8 mouse cellular contexts compared by ENCODE assay signal in genomic region chr19:25622291-25623251, GRCm38 (mm10). TPM values are rescaled to one million over a fixed set of nuclear protein-coding genes. Genes with fewer than 3 reads are reported as not detected.
DNase-seq lines count a peak whose midpoint lies in the region; ATAC-seq and TF ChIP-seq lines count a peak whose summit lies in the region.

No protein-coding gene starts in this region.

- peak overlapping the region; percentile 63 for H3K4me2 ChIP-seq in limb, embryonic 13.5 days (replicated peaks)
- H3K4me2 ChIP-seq in midbrain, embryonic 12.5 days (replicated peaks), result peak overlapping the region; percentile 52

- no peak overlapping the region for H3K9ac ChIP-seq in limb, embryonic 13.5 days
- H3K9ac ChIP-seq in midbrain, embryonic 12.5 days (replicated peaks), result peak overlapping the region; percentile 41; the same call in 1 of the 2 replicates

- ATAC-seq in limb, embryonic 13.5 days (ENCODE audit: low FRiP score, low read depth), result peak; percentile 57; the same call in 1 of the 2 replicates
- peak; percentile 62 for ATAC-seq in midbrain, embryonic 12.5 days (ENCODE audit: low FRiP score, low read depth)
- no peak for ATAC-seq in inflammation-experienced regulatory T-cells, adult 6 months

- peak; percentile 66 for TF ChIP-seq CTCF in small intestine, adult 2 months (IDR thresholded peaks at IDR 0.05; ENCODE audit: extremely low read depth, insufficient read length, insufficient replicate concordance, low read depth, low read length)

- H3K27ac ChIP-seq in limb, embryonic 13.5 days, result no peak overlapping the region
- no peak overlapping the region for H3K27ac ChIP-seq in midbrain, embryonic 12.5 days (replicated peaks)
- H3K27ac ChIP-seq in small intestine, adult 2 months (ENCODE audit: insufficient read depth, low read depth, low read length), result no peak overlapping the region

- no peaks in the 10 kb centered on the region for H3K4me1 ChIP-seq in limb, embryonic 13.5 days
- peaks cover 6% of the 10 kb centered on the region for H3K4me1 ChIP-seq in midbrain, embryonic 12.5 days
- H3K4me1 ChIP-seq in small intestine, adult 2 months (ENCODE audit: control insufficient read depth, insufficient read depth, insufficient read length, low read length), result no peaks in the 10 kb centered on the region

- H3K9me3 ChIP-seq in limb, embryonic 13.5 days, result no peaks in the 10 kb centered on the region
- no peaks in the 10 kb centered on the region for H3K9me3 ChIP-seq in midbrain, embryonic 12.5 days

- peak overlapping the region; percentile 34 for H3K4me3 ChIP-seq in limb, embryonic 13.5 days
- peak overlapping the region; percentile 30 for H3K4me3 ChIP-seq in midbrain, embryonic 12.5 days
- peak overlapping the region; percentile 10; the same call in 1 of the 2 replicates for H3K4me3 ChIP-seq in small intestine, adult 2 months (ENCODE audit: low read depth, low read length)

- TF ChIP-seq POLR2A in small intestine, adult 2 months (IDR thresholded peaks at IDR 0.05; ENCODE audit: low read depth, low read length), result no peak

- no peaks in the 10 kb centered on the region for H3K36me3 ChIP-seq in limb, embryonic 13.5 days
- H3K36me3 ChIP-seq in midbrain, embryonic 12.5 days, result no peaks in the 10 kb centered on the region
- H3K36me3 ChIP-seq in small intestine, adult 2 months (ENCODE audit: control insufficient read depth, insufficient read depth, low read length), result no peaks in the 10 kb centered on the region

- WGBS in limb, embryonic 13.5 days, result 33% methylated on average over 54 of the region's 54 CpGs
- 34% methylated on average over 54 of the region's 54 CpGs for WGBS in midbrain, embryonic 12.5 days
- WGBS in small intestine, adult 2 months, result 28% methylated on average over 54 of the region's 54 CpGs

- DNase-seq in adrenal gland, adult 8-10 months, result peak; percentile 19
- peak; percentile 86 for DNase-seq in embryo, embryonic 11 days
- peak; percentile 51 to 79 for DNase-seq in heart, adult 18-20 months
- peak; percentile 38 for DNase-seq in kidney, adult 11 months

- H3K27me3 ChIP-seq in limb, embryonic 13.5 days, result peaks cover 91% of the 10 kb centered on the region
- H3K27me3 ChIP-seq in midbrain, embryonic 12.5 days, result peaks cover 97% of the 10 kb centered on the region
- H3K27me3 ChIP-seq in small intestine, adult 2 months (ENCODE audit: control insufficient read depth, insufficient read depth, low read length), result peaks cover 3% of the 10 kb centered on the region

RNA-seq across cellular contexts. Expression of gene Dmrt3, which starts 12.5 kb away (rescaled TPM):
- not detected for total RNA-seq in adrenal gland, adult 8-10 months (2022)
- under 1 TPM in 1 of 2 experiments, not detected in 1; 0.15 TPM for total RNA-seq in heart, adult 18-20 months (2021)
- polyA plus RNA-seq in limb, embryonic 13.5 days (2015; fragmentation: Nextera tagmentation; extraction: Ambion mirVana), result 0.22 and 0.34 TPM in 2 replicates
- 1.0 and 2.9 TPM in 2 replicates for polyA plus RNA-seq in midbrain, embryonic 12.5 days (2016; fragmentation: Nextera tagmentation; extraction: Ambion mirVana)
- polyA plus RNA-seq in small intestine, adult 2 months (2012; rRNA removed), result 0.04 and 0.33 TPM in 2 replicates
- not detected for polyA plus RNA-seq in inflammation-experienced regulatory T-cells, adult 6 months (2017; shearing (Covaris generic))

RNA-seq across cellular contexts. Expression of gene Dmrt2, which starts 49.6 kb away (rescaled TPM):
- total RNA-seq in adrenal gland, adult 8-10 months (2022), result 10 to 100 TPM in 1 of 4 experiments, 1 to 10 TPM in 3; 2.6 to 12.0 (median 5.7) TPM
- total RNA-seq in heart, adult 18-20 months (2021), result under 1 TPM; 0.17 to 0.44 TPM
- polyA plus RNA-seq in limb, embryonic 13.5 days (2015; fragmentation: Nextera tagmentation; extraction: Ambion mirVana), result 21.9 and 22.6 TPM in 2 replicates
- 0.22 and 0.29 TPM in 2 replicates for polyA plus RNA-seq in midbrain, embryonic 12.5 days (2016; fragmentation: Nextera tagmentation; extraction: Ambion mirVana)
- polyA plus RNA-seq in small intestine, adult 2 months (2012; rRNA removed), result 0.22 and 0.25 TPM in 2 replicates
- not detected for polyA plus RNA-seq in inflammation-experienced regulatory T-cells, adult 6 months (2017; shearing (Covaris generic))

Comparison
In these comparisons a context has a peak if more than half of its experiments do, and no peak if none do; other contexts are left out.
1. DNase-seq: peak in every context shown above with its lines; median percentile 86 in embryo, embryonic 11 days; 65 in heart, adult 18-20 months; 38 in kidney, adult 11 months; 19 in adrenal gland, adult 8-10 months.
2. RNA of gene Dmrt2, which starts 49.6 kb away (polyA plus RNA-seq): 21.9 to 22.6 TPM in limb, embryonic 13.5 days; 0.22 to 0.25 TPM in small intestine, adult 2 months, 0.22 to 0.29 TPM in midbrain, embryonic 12.5 days and not detected in inflammation-experienced regulatory T-cells, adult 6 months; every median in the first group is over 10 times any median in the second.
3. Peak in every context shown above with its lines, with median percentiles within 50 percentile points of each other: H3K4me3 ChIP-seq.